Mouse (Mus musculus): ENCODE results near the gene Hus1b. TPM values are rescaled to one million over a fixed set of nuclear protein-coding genes. Genes with fewer than 3 reads are reported as not detected.

Gene Hus1b
- polyA plus RNA-seq, 1 experiment from 2014 or later, result not detected

Other genes starting within 250 kb of the Hus1b start
- 0.22 and 0.24 TPM in 2 replicates for gene Irf4, start 198.5 kb downstream of the Hus1b start, polyA plus RNA-seq (2015; fragmentation: Nextera tagmentation; extraction: Ambion mirVana)
- gene Exoc2, start 26.3 kb upstream of the Hus1b start, polyA plus RNA-seq (2015; fragmentation: Nextera tagmentation; extraction: Ambion mirVana), result 20.9 and 21.8 TPM in 2 replicates
- gene Gm5447, start 26.4 kb upstream of the Hus1b start, polyA plus RNA-seq (2015; fragmentation: Nextera tagmentation; extraction: Ambion mirVana), result 0.16 TPM in 1 of 2 replicates, not detected in the other

All from heart, embryonic 16.5 days (tissue).